Mouse (Mus musculus): ENCODE measurements around the gene Olfr790.

Olfr790 gene

GRCm38 (mm10) chr10:129498192-129498591 lies at the start of gene Olfr790:
Gene Olfr790 (plus strand): TSS chr10:129498492.
- no peak for DNase-seq (ENCODE audit: extremely low spot score, low spot score)

- no peak for DNase-seq (ENCODE audit: extremely low spot score, low spot score)
Observed at GRCm38 (mm10) chr10:129461562-129461961, 36.7 kb upstream of the Olfr790 start, which contains the start of gene Olfr787. Gene Olfr787 (plus strand): TSS chr10:129461862.

DNA sequence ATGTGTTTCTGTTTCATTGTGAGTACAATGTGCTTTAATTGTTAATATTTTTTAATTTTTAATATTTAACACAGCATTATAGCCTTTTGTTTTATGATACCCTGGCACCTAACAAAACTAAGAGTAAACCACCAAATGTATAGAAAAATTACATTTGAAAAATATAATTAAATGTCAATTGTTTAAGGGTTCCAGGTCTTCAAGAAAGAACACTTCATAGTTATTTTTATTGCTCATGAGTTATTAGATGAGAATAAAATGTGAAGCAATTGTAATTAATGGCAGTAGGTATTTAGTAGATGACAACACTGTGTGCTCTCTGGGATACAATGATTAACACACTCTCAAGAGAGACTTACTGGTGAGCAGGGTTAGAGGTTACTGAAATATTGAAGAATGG lies 27.6 kb upstream of the Olfr790 start, which contains the start of gene Olfr788:
Olfr788 (plus strand) TSS at position 301 of the 400 bp plus-strand sequence.
- no peak for DNase-seq (ENCODE audit: extremely low spot score, low spot score)

DNA sequence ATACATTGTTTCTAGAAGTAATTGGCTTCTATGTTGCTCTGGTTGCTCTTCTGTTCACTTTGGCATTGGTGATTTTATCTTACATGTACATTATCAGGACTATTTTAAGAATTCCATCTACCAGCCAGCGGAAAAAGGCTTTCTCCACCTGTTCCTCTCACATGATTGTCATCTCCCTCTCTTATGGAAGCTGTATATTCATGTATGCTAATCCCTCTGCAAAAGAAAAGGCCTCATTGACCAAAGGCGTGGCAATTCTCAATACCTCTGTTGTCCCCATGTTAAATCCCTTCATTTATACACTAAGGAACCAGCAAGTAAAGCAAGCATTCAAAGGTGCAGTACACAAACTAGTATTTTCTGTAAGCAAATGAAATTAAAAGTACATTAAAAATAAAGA lies 25.0 kb upstream of the Olfr790 start:
- DNase-seq (ENCODE audit: extremely low spot score, low spot score) = no peak

DNA sequence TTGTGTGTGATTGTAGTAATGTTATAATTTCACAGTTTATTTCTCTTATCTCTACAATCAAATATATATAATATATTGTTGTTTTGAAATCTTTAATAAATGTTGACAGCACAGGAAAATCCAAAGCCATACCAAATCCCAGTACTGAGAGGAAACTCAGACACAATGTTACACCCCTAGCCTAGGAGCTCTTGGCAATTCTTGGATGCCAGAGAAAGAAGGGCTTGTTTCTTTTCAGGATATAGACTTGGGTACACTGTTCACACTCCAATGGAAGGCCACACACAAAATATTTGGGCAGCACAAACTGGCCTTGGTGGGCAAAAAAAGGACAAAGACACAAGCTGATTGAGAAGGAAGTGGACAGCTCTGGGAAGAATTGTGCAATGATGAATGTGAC lies 24.6 kb upstream of the Olfr790 start:
- DNase-seq (ENCODE audit: extremely low spot score, low spot score) = no peak

DNA sequence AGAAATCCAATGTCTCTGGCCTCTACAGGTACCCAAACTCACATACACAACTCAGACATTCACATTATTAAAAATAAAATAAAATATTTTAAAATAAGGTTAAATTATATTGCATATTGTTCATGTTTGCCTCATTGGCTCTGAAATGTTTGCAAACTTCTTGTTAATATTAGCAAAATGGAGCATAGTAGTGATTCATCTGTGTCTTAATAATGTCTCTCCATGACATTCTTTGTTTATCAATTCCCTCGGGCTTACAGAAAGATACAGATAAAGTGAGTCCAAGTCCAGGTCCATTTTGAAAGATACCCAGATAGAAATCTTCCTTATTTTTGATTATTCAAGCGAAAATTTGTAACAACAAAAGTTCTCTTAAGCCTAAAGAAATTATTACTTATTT lies 13.8 kb upstream of the Olfr790 start, which contains the start of gene Olfr789:
Olfr789 (plus strand) TSS at position 301 of the 400 bp plus-strand sequence.
- DNase-seq (ENCODE audit: extremely low spot score, low spot score) = no peak

GRCm38 (mm10) chr10:129490101-129490500 lies 8.2 kb upstream of the Olfr790 start:
- no peak for DNase-seq (ENCODE audit: extremely low spot score, low spot score)

DNA sequence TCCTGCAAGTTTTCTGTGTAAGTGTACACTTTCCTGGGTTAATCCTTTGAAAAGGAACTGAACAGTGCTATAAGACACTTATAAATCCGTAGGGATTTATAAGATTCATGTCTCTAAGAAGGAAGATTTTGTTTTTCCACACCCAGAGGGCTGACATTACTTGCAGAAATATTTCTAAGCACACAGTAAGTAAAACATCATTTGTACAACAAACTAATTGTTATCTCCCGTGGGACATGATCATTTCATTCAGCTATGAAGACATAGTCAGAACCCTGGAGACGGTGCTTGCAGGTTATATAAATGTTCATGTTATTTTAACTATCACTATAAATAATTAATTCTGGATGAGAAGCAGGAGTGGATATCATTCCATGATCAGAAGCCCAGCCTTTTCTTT lies 23.2 kb downstream of the Olfr790 start, which contains the start of gene Olfr791:
Olfr791 (plus strand) TSS at position 301 of the 400 bp plus-strand sequence.
- no peak for DNase-seq (ENCODE audit: extremely low spot score, low spot score)

DNA sequence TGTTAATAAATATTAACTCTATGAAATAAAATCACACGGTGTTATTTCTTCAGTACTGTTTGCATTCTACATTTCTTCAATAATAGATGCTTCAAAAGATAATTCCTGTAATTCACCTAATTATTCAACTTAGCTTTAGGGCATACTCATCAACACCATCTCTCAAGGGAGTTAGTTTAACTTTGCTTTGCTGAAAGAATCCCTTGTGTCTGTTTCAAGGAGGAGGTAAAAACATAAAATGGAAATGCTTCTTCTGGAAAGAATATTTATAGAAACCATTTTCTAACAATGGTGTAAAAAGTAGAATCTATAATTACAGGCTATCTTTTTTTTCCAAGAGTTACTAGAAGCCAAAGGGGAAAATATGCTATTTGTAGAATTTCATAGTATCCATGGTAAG lies 40.6 kb downstream of the Olfr790 start, which contains the start of gene Olfr792:
Olfr792 (plus strand) TSS at position 301 of the 400 bp plus-strand sequence.
- DNase-seq (ENCODE audit: extremely low spot score, low spot score) = no peak

GRCm38 (mm10) chr10:129549354-129549753 lies 51.1 kb downstream of the Olfr790 start:
- no peak for DNase-seq (ENCODE audit: extremely low spot score, low spot score)

Measured in neural tube, embryonic 10.5 days (tissue).